Mouse (Mus musculus): Measurements from ENCODE around the gene Cacng8.
"Not testable (repeated sequence)": the region's sequence is repeated elsewhere in the genome, so short reads cannot be mapped to it uniquely, and the experiment has no call there.

Cacng8 gene

DNA sequence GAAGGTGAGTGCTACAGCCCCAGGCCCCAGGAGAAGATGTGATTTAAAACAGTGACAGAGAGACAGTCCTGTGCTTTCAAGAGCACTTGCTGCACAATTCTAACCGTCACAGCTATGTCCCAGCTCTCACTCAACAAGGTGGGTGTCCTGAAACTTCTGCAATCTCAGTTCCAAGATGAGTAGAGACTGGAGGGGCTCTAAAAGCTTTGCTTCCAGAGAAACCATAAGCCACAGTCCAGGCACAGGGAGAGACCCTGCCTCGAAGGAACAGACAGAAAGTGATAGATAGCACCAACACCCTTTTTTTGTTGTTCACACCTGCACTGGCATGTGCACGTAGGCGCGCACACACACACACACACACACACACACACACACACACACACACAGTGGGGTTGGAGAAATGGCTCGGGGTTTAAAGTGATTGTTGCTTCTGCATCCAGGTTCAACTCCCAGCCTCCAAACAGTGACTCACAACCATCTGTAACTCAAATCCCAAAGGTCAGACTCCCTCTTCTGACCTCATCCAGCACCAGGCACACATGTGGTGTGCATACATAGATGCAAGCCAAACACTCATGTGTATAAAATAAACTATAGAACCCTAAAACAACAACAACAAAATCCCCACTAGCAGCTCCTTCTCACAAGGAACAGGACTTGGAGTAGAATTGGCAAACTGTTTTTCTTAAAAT lies 4.3 kb upstream of the Cacng8 start:
- in situ Hi-C loops (cut with MboI, MseI): no loop called here

DNA sequence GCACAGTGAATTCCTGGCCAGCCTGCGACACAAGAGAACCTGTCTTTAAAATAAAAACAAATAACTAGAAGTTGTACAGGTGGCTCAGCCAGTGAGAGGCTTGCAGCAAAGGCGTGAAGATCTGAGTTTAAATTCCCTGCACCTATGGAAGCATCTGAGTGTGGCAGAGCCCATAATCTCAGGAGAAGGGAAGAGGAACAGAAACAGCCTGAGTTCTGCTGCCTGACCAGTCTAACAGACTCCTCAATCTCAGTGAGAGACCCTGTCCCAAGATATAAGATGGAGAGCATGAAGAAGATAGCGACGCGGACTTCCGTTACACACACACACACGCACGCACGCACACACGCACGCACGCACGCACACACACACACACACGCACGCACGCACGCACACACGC lies 2.7 kb upstream of the Cacng8 start:
- in situ Hi-C loops (cut with MboI, MseI): no loop called here

DNA sequence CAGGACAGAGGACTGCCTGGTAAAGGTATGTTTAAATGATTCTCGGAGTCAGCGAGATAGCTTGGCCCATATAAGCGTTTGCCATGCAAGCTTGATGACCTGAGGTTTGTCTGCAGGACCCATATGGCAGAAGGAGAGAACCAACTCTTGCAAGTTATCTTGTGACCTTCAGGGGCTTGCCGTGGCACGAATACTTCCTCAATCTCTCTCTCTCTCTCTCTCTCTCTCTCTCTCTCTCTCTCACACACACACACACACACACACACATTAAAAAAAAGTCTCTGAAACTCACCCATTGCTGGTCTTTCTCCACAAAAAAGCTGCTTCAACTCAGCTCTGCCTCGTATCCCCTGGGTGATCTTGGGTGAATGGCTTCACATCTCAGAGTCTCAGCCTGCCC lies 1.6 kb upstream of the Cacng8 start:
- in situ Hi-C loops (cut with MboI, MseI): no loop called here

DNA sequence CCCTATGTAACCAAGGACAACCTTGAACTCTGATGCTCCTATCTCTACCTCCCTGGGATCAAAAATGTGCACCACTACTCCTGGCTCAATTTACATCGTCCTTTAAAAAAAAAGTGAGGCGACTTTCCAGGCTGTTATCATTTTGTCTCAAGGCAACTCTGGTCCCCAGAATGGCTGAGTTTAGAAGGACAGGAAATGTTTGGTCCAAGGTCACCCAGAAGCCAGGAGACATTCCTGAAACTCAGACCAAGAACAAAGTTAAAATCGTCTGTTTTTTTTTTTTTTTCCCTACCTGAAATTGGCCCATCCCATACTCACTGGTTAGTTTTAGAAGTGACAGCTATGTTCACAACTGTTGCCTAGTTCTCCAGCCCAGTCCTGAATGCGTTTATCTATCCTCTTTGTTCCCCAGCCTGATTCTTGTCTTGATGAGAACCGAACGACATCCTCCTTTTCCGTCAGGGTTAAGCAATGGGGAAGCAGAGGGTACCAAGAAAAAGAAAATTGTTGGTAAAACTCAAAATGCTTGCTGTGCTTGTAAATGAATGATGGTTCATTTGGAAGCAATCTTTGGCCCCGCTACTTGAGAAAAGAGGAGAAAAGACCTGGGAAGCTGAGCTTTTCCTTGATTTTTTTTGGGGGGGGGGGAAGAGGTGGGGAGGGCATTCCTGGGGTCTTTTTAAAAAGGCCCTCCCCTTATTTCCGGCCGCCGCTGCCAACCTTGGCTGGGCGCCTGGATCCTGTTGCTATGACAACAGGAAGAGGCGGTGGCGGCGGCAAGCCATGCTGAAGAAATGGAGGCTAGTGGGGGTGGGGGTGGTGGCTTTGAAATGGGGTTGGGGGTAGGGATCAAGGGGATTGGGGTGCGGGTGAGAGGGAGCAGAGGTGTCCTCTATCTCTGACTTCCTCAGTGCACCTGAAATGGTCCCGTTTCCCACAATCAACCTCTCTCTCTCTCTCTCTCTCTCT lies 755 bp upstream of the Cacng8 start:
- in situ Hi-C loops (cut with MboI, MseI): no loop called here

DNA sequence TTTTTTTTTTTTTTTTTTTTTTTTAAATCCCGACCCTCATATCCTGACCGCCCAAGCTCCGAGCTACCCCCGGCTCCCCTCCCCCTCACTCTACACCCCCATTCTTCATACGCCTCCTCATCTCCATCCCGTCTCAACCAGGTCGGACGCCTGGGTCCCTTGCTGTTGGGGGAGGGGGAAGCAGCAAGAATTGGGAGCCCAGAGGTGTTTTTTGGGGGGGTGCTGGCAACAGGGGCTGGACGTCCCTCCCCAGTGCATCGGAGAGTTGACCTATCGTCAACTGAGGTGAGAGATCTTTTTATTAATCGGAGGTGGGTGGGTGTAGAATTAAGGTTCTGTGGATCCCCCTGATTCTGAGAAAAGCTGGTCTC lies 583 bp downstream of the Cacng8 start:
- in situ Hi-C loops (cut with MboI, MseI): no loop called here

DNA sequence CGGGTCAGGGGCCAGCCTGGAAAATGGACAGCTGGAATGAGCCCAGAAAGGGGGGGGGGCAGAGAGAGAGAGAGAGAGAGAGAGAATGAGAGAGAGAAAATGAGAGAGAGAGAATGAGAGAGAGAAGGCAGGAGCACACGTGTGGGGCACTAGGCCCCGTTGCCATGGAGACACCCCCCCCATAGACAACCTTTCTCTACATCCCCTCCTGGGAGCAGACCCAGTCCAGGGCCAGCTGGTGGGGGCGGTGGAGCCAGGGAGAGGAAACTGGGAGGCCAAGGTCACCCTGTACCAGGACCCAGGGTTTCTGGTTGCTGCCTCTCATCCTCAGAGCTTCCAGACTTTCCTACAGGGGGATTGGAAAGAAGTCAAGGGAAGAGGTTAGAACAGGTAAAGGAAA lies 1.3 kb downstream of the Cacng8 start:
- in situ Hi-C loops (cut with MboI, MseI): no loop called here

DNA sequence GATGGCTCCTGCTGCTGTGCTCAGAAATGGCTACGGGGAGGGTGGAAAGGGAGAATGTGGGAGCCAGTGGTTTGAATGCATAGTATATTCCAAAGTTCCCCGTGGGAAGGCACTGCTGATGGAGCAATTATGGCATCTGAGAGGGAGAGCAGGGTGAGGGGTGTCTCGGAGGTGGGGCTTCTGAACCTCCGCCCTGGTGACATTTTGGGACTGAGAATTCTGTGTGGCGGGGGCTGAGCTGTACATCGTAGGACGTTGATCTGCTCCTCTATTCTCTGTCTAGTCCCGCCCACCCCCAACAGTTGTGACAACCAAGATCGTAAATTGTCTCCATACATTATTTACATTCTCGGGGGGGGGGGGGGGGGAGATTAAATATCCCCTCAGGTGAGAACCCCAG lies 6.9 kb downstream of the Cacng8 start:
- in situ Hi-C loops (cut with MboI, MseI): no loop called here

DNA sequence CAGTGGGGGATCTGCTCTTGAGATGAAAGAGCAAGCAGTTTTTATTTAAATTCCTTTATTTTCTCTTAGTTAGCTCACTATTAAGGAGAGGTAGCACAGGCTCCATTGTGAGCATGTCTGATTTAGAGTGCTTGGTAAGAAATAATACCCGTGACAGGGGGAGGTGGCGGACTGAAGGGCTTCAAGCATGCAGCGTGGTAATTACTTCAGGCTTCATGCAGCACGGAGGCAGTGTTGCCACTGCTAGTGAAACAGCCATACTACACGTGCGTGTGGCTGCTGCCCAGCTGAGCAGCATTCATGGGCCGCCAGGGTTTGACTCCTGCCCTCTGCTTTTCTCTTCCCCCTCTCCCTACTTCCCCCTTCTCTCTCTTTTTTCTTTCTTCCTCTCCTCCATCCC lies 7.3 kb downstream of the Cacng8 start:
- in situ Hi-C loops (cut with MboI, MseI): no loop called here

DNA sequence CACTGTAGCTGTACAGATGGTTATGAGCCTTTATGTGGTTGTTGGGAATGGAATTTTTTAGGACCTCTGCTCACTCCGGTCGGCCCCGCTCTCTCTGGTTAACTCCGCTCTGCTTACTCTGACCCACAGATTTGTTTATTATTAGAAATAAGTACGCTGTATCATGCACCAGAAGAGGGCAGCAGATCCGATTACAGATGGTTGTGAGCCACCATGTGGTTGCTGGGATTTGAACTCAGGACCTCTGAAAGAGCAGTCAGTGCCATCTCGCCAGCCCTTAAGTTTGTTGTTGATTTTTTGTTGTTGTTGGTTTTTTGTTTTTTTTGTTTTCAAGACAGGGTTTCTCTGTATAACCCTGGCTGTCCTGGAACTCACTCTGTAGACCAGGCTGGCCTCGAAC lies 7.9 kb downstream of the Cacng8 start:
- in situ Hi-C loops (cut with MboI, MseI): not testable (repeated sequence)

DNA sequence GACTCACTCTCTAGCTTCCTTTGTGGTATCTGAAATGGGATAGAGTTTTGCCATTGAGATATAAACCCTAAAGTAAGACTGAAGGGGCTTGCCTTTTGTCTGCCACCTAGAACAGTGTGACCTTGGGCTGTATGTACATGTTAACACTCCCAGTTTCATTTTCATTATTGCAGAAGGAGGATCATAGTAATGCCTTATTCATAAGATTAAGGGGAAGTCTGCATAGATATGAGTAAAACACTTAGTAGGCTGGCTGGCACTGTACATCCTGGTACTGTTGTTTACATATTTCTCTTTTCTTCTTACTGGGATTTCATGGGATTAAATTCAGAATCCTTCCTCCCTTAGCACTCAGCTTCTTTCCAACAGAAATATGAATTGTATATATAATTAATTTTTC lies 9.5 kb downstream of the Cacng8 start:
- in situ Hi-C loops (cut with MboI, MseI): no loop called here

DNA sequence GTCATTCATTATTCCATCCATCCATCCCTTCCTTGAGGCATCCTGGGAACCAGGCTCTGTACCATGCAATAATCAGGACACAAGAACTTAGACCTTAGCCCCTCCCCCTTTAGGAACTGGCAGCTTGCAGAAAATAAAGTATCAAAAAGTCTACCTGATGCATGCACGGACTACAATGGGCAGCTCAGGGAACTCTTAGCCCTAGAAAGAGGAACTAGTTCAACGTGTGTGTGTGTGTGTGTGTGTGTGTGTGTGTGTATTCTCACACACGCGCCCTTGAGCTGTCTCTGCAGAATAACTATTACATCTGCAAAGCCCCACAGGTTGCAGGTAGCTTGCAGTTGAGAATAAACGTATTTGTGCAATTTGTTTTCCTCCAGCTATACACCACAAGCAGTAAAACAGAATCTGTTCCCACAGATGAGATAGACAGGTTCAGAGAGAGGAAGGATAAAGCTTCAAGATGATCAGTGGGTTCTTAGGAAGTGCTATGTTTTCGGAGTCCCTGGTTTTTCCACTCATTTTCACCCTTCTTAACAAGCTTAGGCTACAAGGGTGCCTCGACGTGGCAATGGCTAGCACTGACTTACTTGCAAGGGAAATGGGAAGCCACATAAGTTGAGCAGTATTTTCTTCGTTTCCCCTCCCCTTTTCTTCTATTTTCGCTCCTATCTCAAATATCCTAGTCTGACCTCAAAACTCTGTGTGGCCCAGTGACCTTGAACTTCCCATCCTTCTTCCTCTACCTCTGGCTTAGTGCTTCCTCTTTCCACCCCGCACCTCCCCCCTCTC lies 19.4 kb downstream of the Cacng8 start:
- in situ Hi-C loops (cut with MboI, MseI): no loop called here

DNA sequence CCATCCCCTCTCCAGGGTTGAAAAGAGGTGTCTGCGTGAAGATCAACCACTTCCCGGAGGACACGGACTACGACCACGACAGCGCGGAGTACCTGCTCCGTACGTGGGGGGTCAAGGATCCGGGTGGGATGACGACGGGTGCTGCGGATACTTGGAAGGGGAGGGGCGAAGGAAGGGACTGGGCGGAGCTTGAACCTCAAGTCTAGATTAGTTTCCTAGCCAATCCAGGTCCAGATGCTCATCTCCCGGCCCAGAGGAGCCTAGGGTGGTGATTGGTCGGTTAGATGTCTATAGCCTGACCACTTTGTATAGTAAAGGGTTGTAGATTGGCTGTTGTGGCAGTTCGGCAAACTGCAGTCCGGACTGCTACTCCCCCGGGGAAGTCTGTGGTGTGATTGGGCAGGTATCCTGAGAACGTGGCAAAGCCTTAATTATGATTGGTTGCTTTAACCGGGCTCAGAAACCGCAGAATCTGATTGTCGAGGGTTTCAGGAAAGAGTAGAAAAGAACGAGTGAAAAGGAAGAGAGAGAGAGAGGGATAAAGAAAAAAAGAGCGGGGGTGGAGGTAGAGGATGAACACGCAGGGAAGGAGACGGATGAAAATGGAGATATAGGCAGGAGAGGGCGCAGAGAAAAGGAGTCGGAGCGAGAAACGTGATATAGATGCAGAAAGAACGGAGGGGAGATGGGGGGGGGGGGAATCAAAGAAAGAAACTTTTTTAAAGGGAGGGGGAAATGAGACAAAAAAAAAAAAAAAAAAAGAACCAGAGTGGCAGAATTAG lies 20.9 kb downstream of the Cacng8 start:
- in situ Hi-C loops (cut with MboI, MseI): no loop called here

DNA sequence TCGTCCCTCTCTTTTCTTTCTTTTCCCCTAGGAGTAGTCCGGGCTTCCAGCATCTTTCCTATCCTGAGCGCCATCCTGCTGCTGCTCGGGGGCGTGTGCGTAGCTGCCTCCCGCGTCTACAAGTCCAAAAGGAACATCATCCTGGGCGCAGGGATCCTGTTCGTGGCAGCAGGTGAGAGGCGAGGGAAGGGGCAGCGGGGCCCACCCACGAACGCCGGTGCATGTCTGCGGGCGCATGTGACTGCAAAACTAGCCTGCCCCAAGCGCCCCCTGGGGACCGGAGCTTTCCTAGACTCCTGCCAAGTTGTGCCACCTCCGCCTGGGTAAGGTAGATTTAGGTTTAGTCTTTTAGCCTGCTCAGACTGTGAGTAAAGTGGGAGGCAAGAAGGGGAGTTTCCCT lies 21.6 kb downstream of the Cacng8 start:
- in situ Hi-C loops (cut with MboI, MseI): no loop called here

DNA sequence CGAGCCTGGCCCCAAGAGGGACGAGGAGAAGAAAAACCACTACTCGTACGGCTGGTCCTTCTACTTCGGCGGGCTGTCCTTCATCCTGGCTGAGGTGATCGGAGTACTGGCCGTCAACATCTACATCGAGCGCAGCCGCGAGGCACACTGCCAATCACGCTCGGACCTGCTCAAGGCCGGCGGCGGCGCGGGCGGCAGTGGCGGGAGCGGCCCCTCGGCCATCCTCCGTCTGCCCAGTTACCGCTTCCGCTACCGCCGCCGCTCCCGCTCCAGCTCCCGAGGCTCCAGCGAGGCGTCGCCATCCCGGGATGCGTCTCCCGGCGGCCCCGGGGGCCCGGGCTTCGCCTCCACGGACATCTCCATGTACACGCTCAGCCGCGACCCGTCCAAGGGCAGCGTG lies 24.4 kb downstream of the Cacng8 start:
- in situ Hi-C loops (cut with MboI, MseI): no loop called here

DNA sequence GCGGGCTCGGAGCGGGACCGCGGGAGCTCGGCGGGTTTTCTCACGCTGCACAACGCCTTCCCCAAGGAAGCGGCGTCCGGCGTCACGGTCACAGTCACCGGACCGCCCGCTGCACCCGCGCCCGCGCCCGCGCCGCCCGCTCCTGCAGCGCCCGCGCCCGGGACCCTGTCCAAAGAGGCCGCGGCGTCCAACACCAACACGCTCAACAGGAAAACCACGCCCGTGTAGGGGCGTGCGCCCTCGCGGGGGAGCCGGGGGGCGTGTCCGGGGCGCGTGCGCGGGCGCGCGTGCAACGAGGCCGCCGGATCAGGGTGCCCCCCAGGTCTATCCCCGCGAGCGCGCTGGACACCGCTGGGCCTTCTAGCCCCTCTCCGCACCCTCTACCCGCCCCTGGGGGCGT lies 24.9 kb downstream of the Cacng8 start:
- in situ Hi-C loops (cut with MboI, MseI): no loop called here

DNA sequence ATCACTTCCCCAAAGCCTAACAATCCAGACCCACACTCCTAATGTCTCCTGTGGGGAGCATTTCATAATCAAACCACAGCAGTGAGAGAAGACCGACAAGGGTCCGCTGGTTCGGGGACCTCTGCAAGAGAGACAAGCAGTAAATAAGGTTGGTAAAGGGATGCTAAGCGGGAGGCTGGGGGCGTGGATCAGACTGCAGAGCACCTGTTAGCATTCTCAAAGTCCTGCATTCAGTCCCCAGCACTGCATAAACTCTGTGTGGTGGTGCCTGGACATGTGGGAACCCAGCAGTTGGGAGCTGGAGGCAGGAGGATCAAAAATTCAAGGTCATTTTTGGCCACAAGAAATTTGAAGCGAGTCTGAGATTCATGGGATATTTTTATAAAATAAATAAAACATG lies 29.5 kb downstream of the Cacng8 start:
- in situ Hi-C loops (cut with MboI, MseI): no loop called here

DNA sequence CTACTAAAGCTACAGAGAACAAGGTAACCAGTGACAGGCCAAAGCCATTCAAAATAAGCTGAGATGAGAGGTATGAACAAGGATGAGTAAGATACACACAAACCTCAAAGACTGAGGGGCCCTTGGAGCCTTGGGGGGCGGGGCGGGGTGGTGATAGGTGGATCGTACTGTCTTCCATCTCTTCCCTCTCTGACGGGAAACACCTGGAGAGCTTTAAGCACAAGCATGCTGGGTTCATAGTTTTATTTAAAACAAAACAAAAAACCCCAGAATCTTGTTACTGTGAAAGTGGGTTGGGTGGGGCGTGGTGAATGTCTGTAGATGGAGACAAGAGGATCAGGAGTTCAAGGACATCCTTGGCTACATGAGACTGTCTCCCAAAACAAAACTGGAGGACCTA lies 30.0 kb downstream of the Cacng8 start:
- in situ Hi-C loops (cut with MboI, MseI): no loop called here

DNA sequence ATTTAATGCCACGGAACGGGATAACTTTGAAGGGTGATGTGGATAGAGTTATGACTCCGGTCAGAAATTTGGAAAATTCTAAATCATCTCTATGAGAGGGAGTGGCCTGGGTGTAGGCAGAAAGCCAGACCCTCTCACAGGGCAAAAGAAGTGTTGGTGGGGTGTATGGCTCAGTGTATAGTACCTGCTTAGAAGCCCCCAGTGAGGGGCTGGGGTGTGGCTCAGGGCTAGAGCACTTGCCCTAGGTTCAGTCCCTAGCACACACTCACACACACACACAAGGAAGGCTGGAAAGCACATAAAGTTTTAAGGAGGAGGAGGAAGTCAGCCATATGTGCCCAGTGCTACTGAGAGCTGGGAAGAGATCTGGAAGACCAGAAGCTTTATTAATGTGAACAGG lies 30.8 kb downstream of the Cacng8 start:
- in situ Hi-C loops (cut with MboI, MseI): no loop called here

DNA sequence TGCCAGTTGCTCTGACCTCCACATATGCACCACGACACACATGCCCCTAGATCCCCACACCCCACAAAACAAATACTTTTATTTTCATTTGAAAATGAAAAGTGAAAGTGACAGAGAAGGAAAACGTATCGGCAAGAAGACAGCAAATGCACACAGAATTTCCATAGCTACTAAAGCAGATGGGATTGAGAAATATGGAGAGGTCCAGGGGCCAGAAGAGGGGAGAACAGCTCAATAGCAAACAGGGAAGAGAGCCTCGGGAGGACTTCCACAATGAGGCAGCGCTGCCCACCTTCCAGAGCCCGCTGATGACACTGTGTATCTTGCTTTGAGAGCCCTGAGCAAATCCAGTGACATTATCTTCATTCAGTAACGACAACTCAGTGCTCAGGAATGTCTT lies 31.6 kb downstream of the Cacng8 start:
- in situ Hi-C loops (cut with MboI, MseI): no loop called here

DNA sequence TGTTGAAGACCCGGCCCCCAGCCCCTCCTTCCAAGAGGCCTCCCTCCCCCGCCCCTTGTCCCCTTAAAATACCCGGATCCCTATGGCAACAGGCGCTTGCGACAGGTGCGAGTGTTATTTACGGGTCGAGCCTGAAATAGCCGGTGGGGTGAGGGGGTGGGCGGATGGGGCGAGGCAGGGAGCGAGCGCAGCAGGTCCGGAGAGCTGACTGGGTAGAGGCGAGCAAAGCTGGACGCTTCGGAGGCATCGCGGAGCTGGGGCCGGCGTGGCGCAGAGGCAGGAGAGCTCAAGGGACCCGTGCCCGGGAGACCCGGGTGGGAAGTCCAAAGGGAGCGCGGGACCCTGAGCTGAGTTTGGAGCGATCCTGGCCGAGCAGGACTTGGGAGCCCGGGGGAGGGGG lies 32.9 kb downstream of the Cacng8 start:
- in situ Hi-C loops (cut with MboI, MseI): no loop called here

DNA sequence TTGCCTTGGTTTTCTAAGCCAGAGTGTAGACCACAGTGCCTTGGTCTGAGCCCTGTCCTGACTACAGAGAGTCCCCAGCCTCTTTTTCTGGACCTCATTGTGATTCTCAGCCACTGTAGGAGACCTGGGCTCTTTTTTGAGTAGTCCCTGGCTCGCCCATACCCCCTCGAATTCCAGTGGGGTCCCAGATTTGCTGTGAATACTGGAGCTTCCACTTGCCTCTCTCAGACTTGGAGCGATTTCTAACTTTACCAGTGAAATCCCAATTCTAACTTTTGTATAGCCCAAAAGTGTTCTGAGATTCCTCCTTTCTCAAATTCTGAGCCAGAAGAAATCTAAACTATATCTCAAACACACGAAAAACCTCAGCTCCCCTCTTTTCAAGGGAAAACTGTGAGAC lies 33.4 kb downstream of the Cacng8 start, which contains the start of gene Cacng6:
TSS of gene Cacng6 (plus strand) at position 301 of the 400 bp plus-strand sequence.
- in situ Hi-C loops (cut with MboI, MseI): no loop called here

DNA sequence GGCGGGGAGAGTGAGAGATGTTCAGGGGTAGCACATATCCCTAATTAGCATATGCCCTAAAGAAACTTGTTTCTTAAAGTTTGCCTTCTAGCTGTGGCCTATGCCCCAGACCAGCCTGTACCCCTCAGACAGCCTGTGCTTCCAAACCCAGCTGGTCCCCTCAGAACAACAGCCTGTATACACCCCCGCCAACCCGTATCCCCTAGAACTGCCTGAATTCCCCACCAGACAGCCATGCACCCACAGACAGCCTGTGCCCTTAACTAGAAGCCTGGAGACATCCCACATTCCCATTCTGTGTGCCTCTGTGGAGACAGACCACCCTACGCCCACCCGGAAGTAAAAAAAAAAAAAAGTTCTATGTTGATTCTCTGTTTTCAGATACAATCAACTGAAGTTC lies 34.7 kb downstream of the Cacng8 start:
- in situ Hi-C loops (cut with MboI, MseI): no loop called here

Data from T-helper 2 cell (primary cell).